Mouse (Mus musculus): ENCODE data around the gene Gemin5. TPM values are rescaled to one million over a fixed set of nuclear protein-coding genes. Genes with fewer than 3 reads are reported as not detected.

The Gemin5 gene
- polyA plus RNA-seq, 1 experiment from 2014 or later = 16.1 TPM

DNA sequence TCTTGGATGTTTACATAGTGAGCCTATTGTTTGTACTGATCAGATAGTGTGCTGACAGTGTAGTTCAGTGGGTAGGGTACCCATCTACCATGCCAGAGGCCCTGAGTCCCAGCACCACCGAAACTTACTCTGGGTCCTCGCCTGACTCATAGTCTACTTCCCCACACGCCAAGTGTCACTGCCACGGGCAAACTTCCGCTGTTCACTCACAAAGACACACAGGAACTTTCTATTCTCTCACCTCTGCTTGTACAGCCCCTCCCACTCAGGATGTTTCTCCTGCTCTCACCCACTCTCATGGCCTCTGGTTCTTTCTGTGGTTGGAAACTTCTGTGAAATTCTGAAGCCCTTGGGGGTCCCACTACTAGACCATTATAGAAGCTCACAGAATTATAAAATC lies 72.2 kb downstream of the Gemin5 start:
- no peak overlapping the region for H3K4me3 ChIP-seq (replicated peaks)
- 74% methylated on average over 5 of the region's 5 CpGs for WGBS
- no peak overlapping the region for H3K9ac ChIP-seq
- H3K4me1 ChIP-seq = 0 out of 2 replicates have a peak, but pooled peaks cover 10% of the 10 kb centered on the region
- no peaks in the 10 kb centered on the region for H3K27me3 ChIP-seq
- no peak overlapping the region for H3K4me2 ChIP-seq (replicated peaks)
- H3K36me3 ChIP-seq = no peaks in the 10 kb centered on the region
- no peak for ATAC-seq (ENCODE audit: insufficient number of reproducible peaks, low FRiP score, low TSS enrichment, low read depth)
- H3K27ac ChIP-seq (replicated peaks) = no peak overlapping the region
- no peaks in the 10 kb centered on the region for H3K9me3 ChIP-seq (replicated peaks)

DNA sequence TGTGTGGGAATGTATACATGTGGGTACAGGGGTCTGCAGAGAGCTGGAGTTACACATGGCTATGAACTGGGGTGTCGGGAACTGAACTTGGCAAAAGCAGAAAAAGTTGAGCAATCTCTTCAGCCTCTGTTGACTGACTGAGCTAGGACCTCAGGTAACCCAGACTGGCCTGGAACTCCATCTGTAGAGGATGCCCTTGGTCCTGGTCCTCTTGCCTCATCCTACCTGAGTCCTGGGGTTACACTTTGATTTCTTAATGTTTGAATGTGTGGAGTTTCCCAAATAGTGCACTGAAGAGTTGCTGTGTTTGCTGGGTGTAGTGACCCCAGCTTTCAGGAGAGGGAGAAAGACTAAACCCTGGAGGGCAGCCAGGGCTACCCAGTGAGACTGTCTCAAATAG lies 72.8 kb downstream of the Gemin5 start:
- no peak overlapping the region for H3K4me2 ChIP-seq (replicated peaks)
- H3K27ac ChIP-seq (replicated peaks) = no peak overlapping the region
- WGBS = 80% methylated on average over 1 of the region's 1 CpGs
- H3K9ac ChIP-seq = no peak overlapping the region
- H3K4me3 ChIP-seq (replicated peaks) = no peak overlapping the region
- H3K27me3 ChIP-seq = no peaks in the 10 kb centered on the region
- no peaks in the 10 kb centered on the region for H3K36me3 ChIP-seq
- ATAC-seq (ENCODE audit: insufficient number of reproducible peaks, low FRiP score, low TSS enrichment, low read depth) = no peak
- H3K9me3 ChIP-seq (replicated peaks) = no peaks in the 10 kb centered on the region
- 0 out of 2 replicates have a peak, but pooled peaks cover 10% of the 10 kb centered on the region for H3K4me1 ChIP-seq

DNA sequence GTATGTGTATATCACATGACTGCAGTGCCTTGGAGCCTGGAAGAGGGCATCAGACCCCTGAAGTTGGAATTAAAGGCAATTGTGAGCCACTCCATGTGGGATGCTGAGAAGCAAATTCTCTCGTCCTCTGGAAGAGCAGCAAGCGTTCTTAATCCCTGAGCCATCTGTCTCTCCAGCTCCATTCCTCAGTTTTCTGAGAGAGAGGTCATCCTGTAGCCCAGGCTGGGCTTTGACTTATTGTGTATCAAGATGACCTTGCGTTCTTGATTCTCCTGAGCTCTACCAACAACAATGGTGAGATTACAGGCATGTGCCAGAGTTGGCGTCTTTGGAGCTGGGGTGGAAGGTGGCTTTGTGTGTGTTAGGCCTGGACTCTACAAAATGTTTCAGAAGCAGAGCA lies 73.6 kb downstream of the Gemin5 start:
- H3K4me1 ChIP-seq = 0 out of 2 replicates have a peak, but pooled peaks cover 10% of the 10 kb centered on the region
- H3K9me3 ChIP-seq (replicated peaks) = no peaks in the 10 kb centered on the region
- ATAC-seq (ENCODE audit: insufficient number of reproducible peaks, low FRiP score, low TSS enrichment, low read depth) = no peak
- H3K4me2 ChIP-seq (replicated peaks) = no peak overlapping the region
- WGBS = 74% methylated on average over 4 of the region's 4 CpGs
- H3K36me3 ChIP-seq = no peaks in the 10 kb centered on the region
- no peaks in the 10 kb centered on the region for H3K27me3 ChIP-seq
- H3K27ac ChIP-seq (replicated peaks) = no peak overlapping the region
- no peak overlapping the region for H3K4me3 ChIP-seq (replicated peaks)
- H3K9ac ChIP-seq = no peak overlapping the region

GRCm38 (mm10) chr11:58093021-58093528 lies 75.3 kb downstream of the Gemin5 start, which contains the start of gene Gm12248:
TSS of gene Gm12248 (minus strand) at chr11:58093134.
- Histone ChIP-seq H3K27me3 (no peaks in the 10 kb centered on the region), H3K27ac (replicated peaks) (0 out of 2 replicates have a peak within 1 kb of the TSS, but pooled peaks have one; percentile 11), H3K9ac (no peak within 1 kb of the TSS), H3K9me3 (replicated peaks) (no peaks in the 10 kb centered on the region), H3K36me3 (no peaks in the 10 kb centered on the region), H3K4me3 (replicated peaks) (0 out of 2 replicates have a peak within 1 kb of the TSS, but pooled peaks have one; percentile 4), H3K4me1 (0 out of 2 replicates have a peak, but pooled peaks cover 9% of the 10 kb centered on the region), H3K4me2 (replicated peaks) (peak within 1 kb of the TSS; percentile 41)
- 12% methylated on average over 12 of the region's 12 CpGs for WGBS
- peak; percentile 74; the same call in 1 of the 2 replicates for ATAC-seq (ENCODE audit: insufficient number of reproducible peaks, low FRiP score, low TSS enrichment, low read depth)

GRCm38 (mm10) chr11:58092541-58092940 lies 75.8 kb downstream of the Gemin5 start:
- no peaks in the 10 kb centered on the region for H3K36me3 ChIP-seq
- ATAC-seq (ENCODE audit: insufficient number of reproducible peaks, low FRiP score, low TSS enrichment, low read depth) = no peak
- H3K9ac ChIP-seq = no peak overlapping the region
- H3K4me1 ChIP-seq = 0 out of 2 replicates have a peak, but pooled peaks cover 3% of the 10 kb centered on the region
- H3K27ac ChIP-seq (replicated peaks) = 0 out of 2 replicates have a peak overlapping the region, but pooled peaks have one; percentile 11
- no peaks in the 10 kb centered on the region for H3K27me3 ChIP-seq
- no peak overlapping the region for H3K4me3 ChIP-seq (replicated peaks)
- H3K4me2 ChIP-seq (replicated peaks) = peak overlapping the region; percentile 41
- H3K9me3 ChIP-seq (replicated peaks) = no peaks in the 10 kb centered on the region
- 35% methylated on average over 4 of the region's 4 CpGs for WGBS

DNA sequence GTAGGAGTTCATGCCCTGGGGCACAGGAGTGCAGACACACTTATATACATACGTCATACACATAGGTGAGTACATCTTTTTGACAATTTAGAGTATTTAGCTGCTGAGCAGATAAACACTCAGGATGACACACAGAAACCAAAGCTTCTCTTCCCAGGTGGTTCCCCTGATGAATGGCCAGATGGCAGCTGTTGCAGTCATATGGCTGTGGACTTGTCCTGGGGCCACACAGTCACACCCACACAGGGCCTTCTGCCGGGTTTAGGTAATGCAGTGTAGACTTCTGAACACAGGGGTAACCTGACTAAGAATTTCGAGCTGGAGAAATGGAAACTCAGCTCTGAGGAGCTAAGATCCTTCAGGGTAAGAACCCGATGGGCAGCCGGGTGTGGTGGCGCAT lies 86.6 kb downstream of the Gemin5 start:
- no peak for ATAC-seq (ENCODE audit: insufficient number of reproducible peaks, low FRiP score, low TSS enrichment, low read depth)
- 77% methylated on average over 6 of the region's 6 CpGs for WGBS
- Histone ChIP-seq H3K4me3 (replicated peaks) (no peak overlapping the region), H3K27me3 (no peaks in the 10 kb centered on the region), H3K4me2 (replicated peaks) (no peak overlapping the region), H3K9me3 (replicated peaks) (no peaks in the 10 kb centered on the region), H3K27ac (replicated peaks) (no peak overlapping the region), H3K9ac (no peak overlapping the region), H3K36me3 (no peaks in the 10 kb centered on the region), H3K4me1 (no peaks in the 10 kb centered on the region)

GRCm38 (mm10) chr11:58077270-58077669 lies 91.1 kb downstream of the Gemin5 start:
- Histone ChIP-seq H3K4me2 (replicated peaks) (no peak overlapping the region), H3K4me3 (replicated peaks) (no peak overlapping the region), H3K9ac (no peak overlapping the region), H3K9me3 (replicated peaks) (no peaks in the 10 kb centered on the region), H3K27me3 (no peaks in the 10 kb centered on the region), H3K4me1 (no peaks in the 10 kb centered on the region), H3K36me3 (no peaks in the 10 kb centered on the region), H3K27ac (replicated peaks) (no peak overlapping the region)
- 67% methylated on average over 4 of the region's 4 CpGs for WGBS
- no peak for ATAC-seq (ENCODE audit: insufficient number of reproducible peaks, low FRiP score, low TSS enrichment, low read depth)

DNA sequence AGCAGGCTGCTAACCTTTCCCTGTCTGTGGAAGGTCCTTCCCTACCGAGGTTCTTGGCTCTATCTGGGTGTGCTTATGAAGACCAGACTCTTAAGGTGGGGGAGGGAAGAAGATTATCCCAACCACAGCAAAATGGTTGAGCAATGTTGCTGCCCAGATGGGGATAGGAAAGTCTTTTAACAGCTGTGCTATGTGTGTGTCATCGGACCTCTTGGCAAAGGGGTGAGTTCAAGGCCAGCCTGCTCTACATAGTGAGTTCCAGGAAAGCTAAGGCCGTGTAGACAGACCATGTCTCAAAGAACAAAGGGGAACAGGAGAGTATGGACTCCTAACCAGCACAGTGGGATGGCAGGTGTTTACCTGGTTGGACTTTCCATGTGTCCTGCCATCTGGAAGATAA lies 95.4 kb downstream of the Gemin5 start:
- WGBS = 69% methylated on average over 3 of the region's 3 CpGs
- H3K4me3 ChIP-seq (replicated peaks) = no peak overlapping the region
- H3K9me3 ChIP-seq (replicated peaks) = no peaks in the 10 kb centered on the region
- H3K9ac ChIP-seq = no peak overlapping the region
- no peak overlapping the region for H3K27ac ChIP-seq (replicated peaks)
- no peak overlapping the region for H3K4me2 ChIP-seq (replicated peaks)
- H3K4me1 ChIP-seq = no peaks in the 10 kb centered on the region
- no peak for ATAC-seq (ENCODE audit: insufficient number of reproducible peaks, low FRiP score, low TSS enrichment, low read depth)
- H3K36me3 ChIP-seq = no peaks in the 10 kb centered on the region
- H3K27me3 ChIP-seq = no peaks in the 10 kb centered on the region

Other genes with a start within 250 kb of the Gemin5 start
- gene Larp1, start 159.5 kb downstream of the Gemin5 start, polyA plus RNA-seq (2015; fragmentation: Nextera tagmentation; extraction: Ambion mirVana) = 19.3 and 20.2 TPM in 2 replicates
- gene Gm12248, start 75.4 kb downstream of the Gemin5 start, polyA plus RNA-seq (2015; fragmentation: Nextera tagmentation; extraction: Ambion mirVana) = 0.14 TPM in 1 of 2 replicates, not detected in the other
- 96.3 and 97.5 TPM in 2 replicates for gene Cnot8, start 64.4 kb downstream of the Gemin5 start, polyA plus RNA-seq (2015; fragmentation: Nextera tagmentation; extraction: Ambion mirVana)
- gene Mrpl22, start 3.1 kb upstream of the Gemin5 start, polyA plus RNA-seq (2015; fragmentation: Nextera tagmentation; extraction: Ambion mirVana) = 107 and 115 TPM in 2 replicates
- gene Igtp, start 31.0 kb upstream of the Gemin5 start, polyA plus RNA-seq (2015; fragmentation: Nextera tagmentation; extraction: Ambion mirVana) = 8.5 and 9.0 TPM in 2 replicates
- gene Irgm2, start 31.1 kb upstream of the Gemin5 start, polyA plus RNA-seq (2015; fragmentation: Nextera tagmentation; extraction: Ambion mirVana) = 3.6 and 4.7 TPM in 2 replicates
- gene 4930438A08Rik, start 106.3 kb upstream of the Gemin5 start, polyA plus RNA-seq (2015; fragmentation: Nextera tagmentation; extraction: Ambion mirVana) = 2.0 and 2.4 TPM in 2 replicates
- 33.1 and 37.1 TPM in 2 replicates for gene Zfp692, start 138.5 kb upstream of the Gemin5 start, polyA plus RNA-seq (2015; fragmentation: Nextera tagmentation; extraction: Ambion mirVana)
- 39.6 and 41.0 TPM in 2 replicates for gene Zfp672, start 161.8 kb upstream of the Gemin5 start, polyA plus RNA-seq (2015; fragmentation: Nextera tagmentation; extraction: Ambion mirVana)
- 34.0 and 38.7 TPM in 2 replicates for gene Sh3bp5l, start 162.2 kb upstream of the Gemin5 start, polyA plus RNA-seq (2015; fragmentation: Nextera tagmentation; extraction: Ambion mirVana)
- gene Lypd8, start 210.5 kb upstream of the Gemin5 start, polyA plus RNA-seq (2015; fragmentation: Nextera tagmentation; extraction: Ambion mirVana) = 0.20 and 0.35 TPM in 2 replicates